Mouse (Mus musculus) liver, embryonic 15.5 days (tissue): Measurements from ENCODE around the gene Frmd4b. TPM values are rescaled to one million over a fixed set of nuclear protein-coding genes. Genes with fewer than 3 reads are reported as not detected.

Experiments
- ATAC-seq: fragments of 200-750 bp; cut with Nextera tagmentation; 2 replicates; pipeline ENCODE4 v1.8.0; 2017; ENCODE audit warnings: moderate number of reproducible peaks, mild to moderate bottlenecking, moderate library complexity; ENCODE audit not compliant: insufficient read depth
- H3K27ac ChIP-seq: fragments of 300-500 bp; sonication (generic); replicated peaks from 2 replicates; pipeline ENCODE4 v1.5.1; 2015; ENCODE audit warnings: mild to moderate bottlenecking, inconsistent platforms
- H3K27me3 ChIP-seq: fragments of 300-500 bp; sonication (generic); 2 replicates; pipeline ENCODE4 v1.6.1; 2015; ENCODE audit warnings: mild to moderate bottlenecking, inconsistent platforms
- H3K36me3 ChIP-seq: fragments of 300-500 bp; sonication (generic); replicated peaks from 2 replicates; pipeline ENCODE4 v1.6.1; 2015; ENCODE audit warnings: moderate library complexity, mild to moderate bottlenecking, inconsistent platforms
- H3K4me1 ChIP-seq: fragments of 300-500 bp; sonication (generic); replicated peaks from 2 replicates; pipeline ENCODE4 v1.6.1; 2015; ENCODE audit warnings: inconsistent platforms
- H3K4me2 ChIP-seq: fragments of 300-500 bp; sonication (generic); 2 replicates; pipeline ENCODE4 v1.6.1; 2015; ENCODE audit warnings: moderate library complexity, mild to moderate bottlenecking, inconsistent platforms
- H3K4me3 ChIP-seq: fragments of 300-500 bp; sonication (generic); replicated peaks from 2 replicates; pipeline ENCODE4 v1.5.1; 2015; ENCODE audit warnings: mild to moderate bottlenecking, inconsistent platforms
- H3K9ac ChIP-seq: fragments of 300-500 bp; sonication (generic); 2 replicates; pipeline ENCODE4 v1.6.1; 2015; ENCODE audit warnings: moderate library complexity, mild to moderate bottlenecking, inconsistent platforms
- H3K9me3 ChIP-seq: fragments of 300-500 bp; sonication (generic); replicated peaks from 2 replicates; pipeline ENCODE4 v1.6.1; 2016; ENCODE audit warnings: inconsistent platforms
- WGBS: fragments of 180-500 bp; shearing (Covaris S2); methylation state at CpG from one replicate; pipeline ENCODE4 v1.1.7; 2015; ENCODE audit warnings: mixed read lengths; ENCODE audit not compliant: insufficient replicate concordance; 5-methylcytosine and 5-hydroxymethylcytosine counted together
- polyA plus RNA-seq: library from polyadenylated mRNA; unstranded; fragments of >200 nt; fragmentation: Nextera tagmentation; extraction: Ambion mirVana; gene quantifications from 2 replicates; pipeline ENCODE4 v1.2.1, GENCODE M21; 2015

The Frmd4b gene
- polyA plus RNA-seq, 1 experiment from 2014 or later = 6.5 TPM

DNA sequence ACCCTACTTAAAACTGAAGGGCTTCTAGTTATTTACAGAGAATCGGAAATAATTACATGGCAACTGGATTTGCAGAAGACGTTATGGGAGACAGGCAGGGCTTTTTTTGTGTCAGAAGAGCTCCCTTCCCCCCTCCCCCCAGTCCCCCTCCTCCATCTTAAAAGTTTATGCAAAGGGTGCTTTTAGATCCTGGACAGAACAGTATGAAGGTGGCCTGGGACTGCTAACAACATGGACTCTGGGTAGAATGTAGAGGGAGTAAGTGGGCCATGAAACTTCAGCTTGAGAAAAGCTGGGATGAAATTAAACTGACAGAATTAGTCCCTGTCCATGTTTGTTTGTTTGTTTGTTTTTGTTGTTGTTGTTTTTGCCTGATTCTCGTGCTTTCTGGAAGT lies 304.8 kb downstream of the Frmd4b start:
- peak overlapping the region; percentile 49 for H3K4me3 ChIP-seq
- H3K4me1 ChIP-seq = peaks cover 10% of the 10 kb centered on the region
- no peaks in the 10 kb centered on the region for H3K27me3 ChIP-seq
- H3K27ac ChIP-seq = peak overlapping the region; percentile 46
- H3K36me3 ChIP-seq = no peaks in the 10 kb centered on the region
- 4% methylated on average over 3 of the region's 3 CpGs for WGBS
- no peaks in the 10 kb centered on the region for H3K9me3 ChIP-seq
- peak overlapping the region; percentile 19; the same call in 1 of the 2 replicates for H3K9ac ChIP-seq
- peak overlapping the region; percentile 69 for H3K4me2 ChIP-seq
- no peak for ATAC-seq

DNA sequence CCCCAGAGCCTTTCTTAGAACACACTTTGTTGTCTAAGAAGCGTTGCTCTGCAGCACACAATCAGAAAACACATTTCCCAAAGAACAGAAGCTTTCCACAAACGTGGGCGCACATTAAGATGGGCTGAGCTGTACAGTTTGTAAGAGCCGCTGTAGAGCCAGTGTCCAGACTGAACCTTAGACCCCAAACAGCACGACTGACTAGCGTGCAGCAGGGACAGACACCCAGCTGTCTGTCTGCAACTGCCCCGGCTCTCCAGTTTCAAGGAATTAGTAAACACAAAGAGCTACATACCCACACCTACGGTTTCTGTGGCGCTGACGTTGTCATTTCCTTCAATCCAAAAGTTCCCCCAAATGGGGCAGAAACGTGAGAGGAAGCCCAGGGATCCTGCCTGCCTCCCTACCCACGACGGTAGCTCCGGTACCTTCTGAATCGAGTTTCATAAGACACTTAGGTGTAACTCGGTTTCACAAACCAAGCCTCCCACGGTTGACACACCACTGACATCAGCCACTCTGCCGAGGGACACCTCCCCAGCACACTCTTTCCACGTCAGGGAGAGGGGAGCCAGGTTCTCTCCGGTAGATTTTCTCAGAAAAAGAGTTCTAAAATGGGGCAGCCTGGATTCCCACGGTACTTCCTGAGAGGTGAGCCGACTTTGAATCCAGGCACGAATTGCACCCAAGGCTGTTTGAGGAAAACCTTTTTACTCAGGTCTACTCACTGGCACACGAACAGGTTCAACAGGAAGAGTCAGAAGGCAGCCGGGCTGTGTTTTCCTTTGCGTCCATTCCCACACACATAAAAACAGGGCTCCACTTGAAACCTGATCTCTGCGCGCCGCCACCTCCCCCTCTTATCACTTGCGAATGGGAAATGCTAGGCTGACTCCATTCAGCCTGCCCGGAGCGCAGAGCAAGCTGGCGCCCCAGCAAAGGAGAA lies 305.5 kb downstream of the Frmd4b start:
- no peaks in the 10 kb centered on the region for H3K36me3 ChIP-seq
- 2% methylated on average over 33 of the region's 33 CpGs for WGBS
- peak overlapping the region; percentile 46 for H3K27ac ChIP-seq
- peak; percentile 66 for ATAC-seq
- no peaks in the 10 kb centered on the region for H3K27me3 ChIP-seq
- H3K4me3 ChIP-seq = peak overlapping the region; percentile 49
- peaks cover 9% of the 10 kb centered on the region for H3K4me1 ChIP-seq
- H3K4me2 ChIP-seq = peak overlapping the region; percentile 69
- H3K9ac ChIP-seq = peak overlapping the region; percentile 19; the same call in 1 of the 2 replicates
- no peaks in the 10 kb centered on the region for H3K9me3 ChIP-seq

DNA sequence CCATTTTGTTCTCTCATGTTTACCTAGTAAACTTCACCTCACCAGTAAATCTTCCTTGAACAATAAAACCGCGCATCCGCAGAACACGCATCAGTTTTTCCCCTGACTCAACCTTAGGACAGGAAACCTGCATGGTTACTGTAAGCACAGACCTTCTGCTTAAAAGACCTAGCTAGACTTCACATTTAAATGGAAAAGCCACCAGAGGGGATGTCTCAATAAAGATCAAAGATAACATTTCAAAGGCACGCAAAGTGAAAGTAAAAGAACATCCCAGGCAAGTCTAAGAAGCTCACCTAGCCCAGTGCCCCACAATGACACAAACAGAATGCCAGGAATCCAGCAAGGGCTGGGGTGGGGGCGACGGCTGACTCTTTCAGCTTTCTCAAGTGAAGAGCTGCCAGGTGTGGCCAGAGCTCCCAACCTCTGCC lies 306.4 kb downstream of the Frmd4b start:
- peak overlapping the region; percentile 46; the same call in 1 of the 2 replicates for H3K27ac ChIP-seq

DNA sequence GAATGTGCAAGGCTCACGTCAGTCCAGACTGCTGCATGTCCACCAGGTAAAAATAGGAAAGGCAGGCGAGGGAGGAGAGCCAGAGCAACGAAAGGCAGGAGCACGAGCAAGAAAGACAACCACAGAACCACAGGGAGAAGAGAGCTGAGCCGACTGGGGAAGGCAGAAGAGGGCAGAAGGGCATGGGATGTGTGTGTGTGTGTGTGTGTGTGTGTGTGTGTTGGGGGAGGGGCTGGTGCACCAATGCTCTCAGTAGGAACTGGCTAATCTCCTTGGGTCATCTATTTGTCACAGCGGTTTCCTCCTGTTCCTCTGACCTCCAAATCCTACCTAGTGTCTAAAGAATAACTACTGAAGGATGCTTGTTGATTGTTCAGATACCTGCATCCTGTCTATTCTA lies 308.2 kb downstream of the Frmd4b start:
- Histone ChIP-seq H3K4me1 (peaks cover 5% of the 10 kb centered on the region), H3K4me3 (no peak overlapping the region), H3K36me3 (peaks cover 14% of the 10 kb centered on the region; the same call in 1 of the 2 replicates), H3K27me3 (no peaks in the 10 kb centered on the region), H3K27ac (peak overlapping the region; percentile 55), H3K9me3 (no peaks in the 10 kb centered on the region), H3K9ac (no peak overlapping the region), H3K4me2 (no peak overlapping the region; the same call in 1 of the 2 replicates)
- ATAC-seq = no peak
- WGBS = 8% methylated on average over 6 of the region's 6 CpGs

More for the DNA sequence above, 306.4 kb downstream of the Frmd4b start:
- no peaks in the 10 kb centered on the region for H3K27me3 ChIP-seq
- ATAC-seq = no peak
- H3K36me3 ChIP-seq = peaks cover 6% of the 10 kb centered on the region; the same call in 1 of the 2 replicates
- H3K4me3 ChIP-seq = peak overlapping the region; percentile 49
- H3K9me3 ChIP-seq = no peaks in the 10 kb centered on the region
- 14% methylated on average over 7 of the region's 7 CpGs for WGBS
- peak overlapping the region; percentile 69 for H3K4me2 ChIP-seq
- peaks cover 5% of the 10 kb centered on the region for H3K4me1 ChIP-seq
- no peak overlapping the region for H3K9ac ChIP-seq

DNA sequence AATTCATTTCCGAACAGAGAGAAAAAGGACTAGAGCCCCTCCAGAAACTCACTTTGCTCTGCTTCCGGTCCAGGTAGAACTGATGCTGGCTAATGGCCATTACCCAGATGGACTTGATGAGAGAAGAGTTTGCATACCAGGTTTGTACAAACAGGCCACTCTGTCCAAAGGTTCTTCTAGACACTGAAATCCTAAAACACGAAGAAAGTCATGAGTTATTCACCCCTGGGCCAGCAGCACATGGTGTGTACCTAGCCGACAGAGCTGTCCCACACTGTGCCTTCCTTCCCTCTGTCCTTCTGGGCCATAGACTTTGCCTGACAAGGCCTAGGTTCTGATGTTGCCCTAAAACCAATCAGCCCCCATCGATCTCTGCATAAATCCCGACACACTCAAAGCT lies 308.8 kb downstream of the Frmd4b start:
- no peak overlapping the region for H3K4me2 ChIP-seq
- H3K27me3 ChIP-seq = no peaks in the 10 kb centered on the region
- H3K27ac ChIP-seq = peak overlapping the region; percentile 55
- H3K4me1 ChIP-seq = peaks cover 5% of the 10 kb centered on the region
- peaks cover 14% of the 10 kb centered on the region for H3K36me3 ChIP-seq
- no peaks in the 10 kb centered on the region for H3K9me3 ChIP-seq
- H3K9ac ChIP-seq = no peak overlapping the region
- no peak overlapping the region for H3K4me3 ChIP-seq
- peak; percentile 30 for ATAC-seq
- WGBS = 50% methylated on average over 6 of the region's 6 CpGs

DNA sequence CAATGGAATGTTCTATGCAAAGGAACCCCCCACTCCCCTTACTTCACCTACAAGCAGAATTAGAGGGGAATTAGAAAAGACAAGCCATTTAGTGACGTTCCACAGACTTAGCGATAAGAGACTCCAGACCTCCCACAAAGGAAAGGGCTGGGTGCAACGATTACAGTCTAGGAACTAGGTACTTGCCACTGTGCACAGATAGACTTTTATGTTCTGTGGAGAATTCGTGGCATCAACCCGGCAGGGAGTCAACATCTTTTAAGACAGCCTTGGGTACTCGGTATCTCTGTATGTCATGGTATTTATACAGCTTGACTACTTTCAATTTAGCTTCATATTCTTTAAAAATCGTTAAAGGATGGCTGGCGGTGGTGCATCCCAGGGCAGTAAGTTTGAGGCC lies 310.1 kb downstream of the Frmd4b start:
- 29% methylated on average over 8 of the region's 8 CpGs for WGBS
- no peak overlapping the region for H3K9ac ChIP-seq

DNA sequence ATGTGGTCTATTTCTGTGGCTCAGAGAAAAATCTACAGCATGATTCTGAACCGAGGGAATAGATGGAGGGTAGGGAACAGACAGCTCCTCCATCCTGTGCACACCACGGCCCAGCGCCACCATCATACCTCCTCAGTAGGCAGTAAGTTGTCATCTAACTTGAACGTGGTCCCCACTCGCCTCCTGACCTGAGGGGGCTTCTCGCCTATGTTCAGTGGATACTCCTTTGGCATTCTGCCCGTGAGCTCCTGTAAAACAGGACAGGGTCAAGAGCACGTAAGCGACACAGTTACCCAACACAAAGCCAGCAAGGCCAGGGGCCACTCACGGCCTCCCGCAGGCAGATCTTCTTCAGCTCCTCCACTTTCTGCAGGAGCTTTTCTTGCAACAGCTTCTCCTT lies 311.0 kb downstream of the Frmd4b start:
- Histone ChIP-seq H3K9ac (no peak overlapping the region), H3K36me3 (peaks cover 14% of the 10 kb centered on the region), H3K27ac (no peak overlapping the region), H3K4me1 (peaks cover 5% of the 10 kb centered on the region; the same call in 1 of the 2 replicates), H3K4me3 (no peak overlapping the region), H3K4me2 (no peak overlapping the region), H3K27me3 (no peaks in the 10 kb centered on the region), H3K9me3 (no peaks in the 10 kb centered on the region)
- ATAC-seq = no peak
- WGBS = 79% methylated on average over 11 of the region's 11 CpGs

More for the DNA sequence above, 310.1 kb downstream of the Frmd4b start:
- ATAC-seq = no peak
- no peak overlapping the region for H3K4me3 ChIP-seq
- no peaks in the 10 kb centered on the region for H3K27me3 ChIP-seq
- peaks cover 14% of the 10 kb centered on the region for H3K36me3 ChIP-seq
- H3K4me1 ChIP-seq = peaks cover 5% of the 10 kb centered on the region
- H3K4me2 ChIP-seq = no peak overlapping the region
- no peaks in the 10 kb centered on the region for H3K9me3 ChIP-seq
- no peak overlapping the region for H3K27ac ChIP-seq

DNA sequence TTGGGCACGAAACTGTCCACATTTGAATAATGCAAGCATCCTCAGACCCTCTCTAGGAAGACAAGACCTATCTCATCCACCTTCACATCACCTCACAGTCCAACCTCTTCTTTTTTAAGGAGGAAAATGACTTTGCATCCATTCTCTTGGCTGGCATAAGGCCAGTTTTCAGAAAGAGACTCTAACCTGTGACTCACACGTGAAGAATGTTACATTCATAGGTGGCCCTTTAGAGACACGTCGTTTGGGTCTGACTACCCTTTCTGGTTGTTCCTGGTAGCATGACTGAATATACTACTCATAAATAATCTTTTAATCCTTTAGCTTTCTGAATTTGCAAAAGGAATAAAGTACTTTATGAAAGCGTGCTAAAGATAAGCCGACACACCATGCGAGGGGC lies 311.9 kb downstream of the Frmd4b start:
- H3K27me3 ChIP-seq = no peaks in the 10 kb centered on the region
- H3K9ac ChIP-seq = no peak overlapping the region
- H3K4me3 ChIP-seq = no peak overlapping the region
- no peak overlapping the region for H3K27ac ChIP-seq
- no peaks in the 10 kb centered on the region; the same call in 1 of the 2 replicates for H3K4me1 ChIP-seq
- WGBS = 73% methylated on average over 7 of the region's 7 CpGs
- H3K36me3 ChIP-seq = peaks cover 14% of the 10 kb centered on the region
- no peak for ATAC-seq
- H3K9me3 ChIP-seq = no peaks in the 10 kb centered on the region
- no peak overlapping the region for H3K4me2 ChIP-seq

DNA sequence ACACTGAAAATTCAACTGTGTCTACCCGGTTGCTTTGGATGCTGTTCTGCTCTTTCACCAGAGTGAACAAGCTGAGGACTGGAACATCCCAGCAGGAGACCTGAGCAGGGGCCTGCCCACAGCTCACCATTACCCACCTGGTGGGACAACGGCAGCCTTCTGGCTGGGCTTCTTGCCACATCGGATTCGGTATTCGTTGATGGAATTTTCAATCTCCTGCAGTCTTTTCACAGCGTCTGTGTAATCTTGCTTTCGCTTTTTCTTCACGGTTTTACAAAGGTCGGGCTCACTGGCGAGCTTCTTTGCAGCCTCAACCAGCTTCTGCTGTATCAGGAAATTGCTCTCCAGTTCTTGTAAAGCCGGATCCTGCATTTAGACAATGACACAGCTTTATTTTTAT lies 312.3 kb downstream of the Frmd4b start:
- Histone ChIP-seq H3K27me3 (no peaks in the 10 kb centered on the region), H3K4me3 (no peak overlapping the region), H3K4me2 (no peak overlapping the region), H3K27ac (no peak overlapping the region), H3K9me3 (no peaks in the 10 kb centered on the region), H3K36me3 (peaks cover 14% of the 10 kb centered on the region), H3K4me1 (no peaks in the 10 kb centered on the region; the same call in 1 of the 2 replicates), H3K9ac (no peak overlapping the region)
- no peak for ATAC-seq
- 52% methylated on average over 11 of the region's 11 CpGs for WGBS

DNA sequence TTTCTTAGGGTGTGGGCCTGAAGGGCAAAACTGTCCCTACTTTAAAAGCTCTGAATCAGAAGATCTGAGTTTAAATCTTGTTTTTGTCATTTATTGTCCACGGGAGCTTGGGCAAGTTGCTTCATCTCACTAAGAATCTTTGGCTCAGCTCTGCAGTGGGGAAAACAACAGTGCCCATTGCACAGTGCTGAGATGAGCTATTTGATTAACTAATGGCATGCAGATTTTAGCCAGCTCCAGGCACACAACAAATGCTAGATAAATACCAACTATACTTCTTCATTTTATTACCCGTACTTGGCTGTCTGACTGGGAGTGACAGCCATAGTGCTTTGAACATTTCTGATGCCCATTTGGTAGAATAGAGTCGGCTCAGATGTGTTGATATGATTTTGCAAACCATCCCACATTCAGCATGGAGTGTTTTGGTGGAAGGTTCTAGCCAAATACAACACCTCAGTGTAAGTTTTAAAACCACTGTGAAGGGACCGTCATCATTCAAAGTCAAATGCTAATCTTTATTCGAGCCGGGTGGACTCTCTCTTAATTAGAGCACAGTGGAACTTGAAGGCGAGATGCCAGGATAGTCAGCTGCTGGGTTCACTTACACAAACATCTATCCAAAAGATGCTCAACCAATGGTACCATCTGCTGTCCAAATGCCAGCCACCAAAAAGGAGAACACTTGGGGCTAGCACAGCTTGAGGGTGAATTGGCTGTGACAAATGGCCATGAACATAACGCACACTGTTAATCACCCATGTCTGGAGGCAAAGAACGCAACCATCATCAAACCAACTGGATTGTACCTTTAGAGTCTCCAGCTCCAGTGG lies 313.8 kb downstream of the Frmd4b start:
- 71% methylated on average over 9 of the region's 9 CpGs for WGBS
- H3K36me3 ChIP-seq = peaks cover 20% of the 10 kb centered on the region
- H3K4me1 ChIP-seq = no peaks in the 10 kb centered on the region

DNA sequence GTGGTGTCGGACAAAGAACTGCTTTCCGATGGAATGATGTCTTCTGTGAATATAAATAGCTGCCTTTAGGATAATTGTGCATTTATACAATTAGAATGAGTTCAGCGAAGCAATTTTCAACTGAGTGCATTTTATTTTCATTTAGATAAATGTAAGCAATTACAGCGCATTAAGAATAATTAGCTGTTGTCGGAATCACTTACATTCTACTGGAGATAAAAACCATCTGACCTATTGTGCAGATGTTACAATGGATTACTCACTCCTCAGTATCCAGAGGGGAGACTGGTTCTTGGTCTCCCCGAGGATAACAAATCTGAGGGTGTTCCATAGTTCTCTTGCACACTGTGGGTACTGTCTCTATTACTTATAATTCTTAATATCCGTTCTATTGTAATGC lies 315.0 kb downstream of the Frmd4b start:
- H3K9me3 ChIP-seq = no peaks in the 10 kb centered on the region
- H3K4me2 ChIP-seq = no peak overlapping the region
- H3K4me1 ChIP-seq = no peaks in the 10 kb centered on the region
- no peak overlapping the region for H3K9ac ChIP-seq
- no peak overlapping the region for H3K4me3 ChIP-seq
- H3K27me3 ChIP-seq = no peaks in the 10 kb centered on the region
- no peak overlapping the region for H3K27ac ChIP-seq
- ATAC-seq = no peak
- WGBS = 66% methylated on average over 7 of the region's 7 CpGs
- H3K36me3 ChIP-seq = peaks cover 31% of the 10 kb centered on the region

More for the DNA sequence above, 313.8 kb downstream of the Frmd4b start:
- H3K9ac ChIP-seq = no peak overlapping the region
- H3K27ac ChIP-seq = no peak overlapping the region
- H3K4me3 ChIP-seq = no peak overlapping the region
- no peaks in the 10 kb centered on the region for H3K9me3 ChIP-seq
- no peak for ATAC-seq
- H3K4me2 ChIP-seq = no peak overlapping the region
- H3K27me3 ChIP-seq = no peaks in the 10 kb centered on the region
